Mouse (Mus musculus): ENCODE results near the gene Atp1a1.

- TF ChIP-seq CTCF (IDR thresholded peaks at IDR 0.05; ENCODE audit: low read depth) (no peak), EP300 (IDR thresholded peaks at IDR 0.05; ENCODE audit: low read depth) (no peak)
Observed at GRCm38 (mm10) chr3:101533373-101533772, 71.1 kb downstream of the Atp1a1 start.

All from liver, embryonic 14.5 days (tissue).